Mouse (Mus musculus) midbrain, embryonic 16.5 days (tissue): ENCODE measurements around the gene Pmm2. TPM values are rescaled to one million over a fixed set of nuclear protein-coding genes. Genes with fewer than 3 reads are reported as not detected.

Source experiments
- ATAC-seq: fragments of 200-750 bp; cut with Nextera tagmentation; 2 replicates; pipeline ENCODE4 v1.8.0; 2017; ENCODE audit warnings: moderate TSS enrichment
- H3K27ac ChIP-seq: fragments of 300-500 bp; sonication (generic); 2 replicates; pipeline ENCODE4 v1.5.1; 2014; ENCODE audit warnings: mild to moderate bottlenecking, low read length, mixed read lengths
- H3K27me3 ChIP-seq: fragments of 300-500 bp; sonication (generic); 2 replicates; pipeline ENCODE4 v1.6.1; 2014; ENCODE audit warnings: low read depth, low read length, mixed read lengths; ENCODE audit not compliant: control insufficient read depth, insufficient read depth
- H3K36me3 ChIP-seq: fragments of 300-500 bp; sonication (generic); 2 replicates; pipeline ENCODE4 v1.6.1; 2014; ENCODE audit warnings: mild to moderate bottlenecking, low read length, moderate library complexity, mixed read lengths; ENCODE audit not compliant: control insufficient read depth, insufficient read depth
- H3K4me1 ChIP-seq: fragments of 300-500 bp; sonication (generic); 2 replicates; pipeline ENCODE4 v1.6.1; 2014; ENCODE audit warnings: mild to moderate bottlenecking, low read length, mixed read lengths; ENCODE audit not compliant: control insufficient read depth, insufficient read depth
- H3K4me2 ChIP-seq: fragments of 300-500 bp; sonication (generic); 2 replicates; pipeline ENCODE4 v1.6.1; 2014; ENCODE audit warnings: mild to moderate bottlenecking, low read length, mixed read lengths
- H3K4me3 ChIP-seq: fragments of 300-500 bp; sonication (generic); 2 replicates; pipeline ENCODE4 v1.5.1; 2014; ENCODE audit warnings: low read depth, mild to moderate bottlenecking, low read length, moderate library complexity, mixed read lengths
- H3K9ac ChIP-seq: fragments of 300-500 bp; sonication (generic); 2 replicates; pipeline ENCODE4 v1.6.1; 2014; ENCODE audit warnings: low read depth, low read length, mixed read lengths
- H3K9me3 ChIP-seq: fragments of 300-500 bp; sonication (generic); replicated peaks from 2 replicates; pipeline ENCODE4 v1.6.1; 2014; ENCODE audit warnings: mild to moderate bottlenecking, low read length, mixed read lengths; ENCODE audit not compliant: control insufficient read depth, poor library complexity, severe bottlenecking
- WGBS: fragments of 180-500 bp; shearing (Covaris S2); extraction: QIAGEN DNeasy Blood & Tissue Kit; methylation state at CpG from one replicate; pipeline ENCODE4 v1.1.7; 2014; 5-methylcytosine and 5-hydroxymethylcytosine counted together
- polyA plus RNA-seq: library from polyadenylated mRNA; unstranded; fragments of >200 nt; fragmentation: Nextera tagmentation; extraction: Ambion mirVana; gene quantifications from 2 replicates; pipeline ENCODE4 v1.2.1, GENCODE M21; 2015

Pmm2 gene
- 33.7 and 41.0 TPM in 2 replicates for polyA plus RNA-seq

DNA sequence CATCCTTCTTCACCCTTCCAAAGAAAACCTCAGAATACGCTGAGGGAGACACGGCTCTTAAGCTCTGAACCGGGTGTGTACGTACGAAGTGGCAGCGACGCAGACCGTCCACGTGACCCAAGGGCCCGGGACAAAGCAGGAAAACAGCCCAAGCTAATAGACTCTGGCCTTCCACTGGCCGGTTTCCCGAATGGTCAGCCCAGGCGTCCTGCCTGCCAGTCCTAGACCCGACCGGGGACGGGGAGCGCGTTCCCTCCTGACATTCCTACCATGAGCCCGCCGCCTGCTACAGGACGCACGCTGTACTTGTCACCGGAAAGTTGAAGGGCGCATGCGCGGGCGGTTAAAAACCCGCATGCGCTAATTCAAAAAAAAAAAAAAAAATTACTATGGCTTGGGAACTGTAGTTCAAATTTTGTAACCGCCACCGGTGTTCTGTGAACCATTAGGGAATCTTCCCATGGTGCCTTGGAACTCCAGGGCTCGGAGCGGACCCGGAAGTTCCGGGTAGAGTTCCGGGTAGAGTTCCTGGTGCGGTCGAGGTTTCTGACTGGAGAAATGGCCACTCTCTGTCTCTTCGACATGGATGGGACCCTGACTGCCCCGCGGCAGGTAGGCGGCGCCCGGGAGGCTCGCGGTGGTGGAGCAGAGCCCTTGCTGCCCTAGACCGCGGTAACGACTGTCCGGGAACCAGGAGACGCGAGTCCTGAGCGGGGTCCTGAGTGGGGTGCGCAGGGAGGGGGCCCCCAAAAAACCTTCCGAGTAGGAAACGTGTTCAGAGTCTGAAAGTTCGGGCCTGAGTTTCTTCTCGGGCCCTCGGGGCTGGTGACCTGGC is at the start of gene Pmm2, which contains the start of gene Tmem186:
TSS of gene Pmm2 (plus strand) at position 458 of the 835 bp plus-strand sequence.
TSS of gene Tmem186 (minus strand) at position 496 of the 835 bp plus-strand sequence.
- Histone ChIP-seq H3K4me2 (peak within 1 kb of the TSS; percentile 89), H3K4me1 (peaks cover 16% of the 10 kb centered on the region), H3K9ac (peak within 1 kb of the TSS; percentile 69), H3K4me3 (peak within 1 kb of the TSS; percentile 63), H3K36me3 (peaks cover 2% of the 10 kb centered on the region; the same call in 1 of the 2 replicates), H3K27ac (peak within 1 kb of the TSS; percentile 72), H3K9me3 (no peaks in the 10 kb centered on the region), H3K27me3 (no peaks in the 10 kb centered on the region)
- under 1% methylated on average over 59 of the region's 59 CpGs for WGBS
- ATAC-seq: peak; percentile 95

DNA sequence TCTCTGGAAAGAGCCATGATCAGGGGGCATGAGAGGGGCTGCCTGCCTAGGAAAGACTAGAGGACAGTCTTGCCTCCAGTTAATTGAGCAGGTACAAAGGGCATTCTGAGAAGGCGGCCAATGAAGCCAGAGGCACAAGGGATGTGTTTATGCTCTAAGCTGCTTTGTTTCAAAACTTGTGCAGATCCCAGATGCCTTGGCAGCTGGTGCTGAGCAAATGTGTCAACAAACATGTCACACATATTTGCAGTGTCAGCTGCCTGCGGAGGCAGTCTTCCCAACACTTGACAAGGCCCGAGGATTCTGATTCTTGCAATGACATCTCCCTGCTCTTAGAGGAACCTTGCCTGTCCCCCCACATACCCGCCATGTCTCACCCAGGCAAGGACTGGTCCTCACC is 42.1 kb upstream of the Pmm2 start:
- H3K4me3 ChIP-seq: no peak overlapping the region
- 81% methylated on average over 4 of the region's 4 CpGs for whole genome bisulfite sequencing
- no peaks in the 10 kb centered on the region for H3K4me1 ChIP-seq
- H3K9ac ChIP-seq: no peak overlapping the region
- ATAC-seq: no peak
- 0 out of 2 replicates have a peak, but pooled peaks cover 2% of the 10 kb centered on the region for H3K36me3 ChIP-seq
- no peaks in the 10 kb centered on the region for H3K27me3 ChIP-seq
- H3K9me3 ChIP-seq: no peaks in the 10 kb centered on the region
- no peak overlapping the region for H3K27ac ChIP-seq
- no peak overlapping the region for H3K4me2 ChIP-seq

DNA sequence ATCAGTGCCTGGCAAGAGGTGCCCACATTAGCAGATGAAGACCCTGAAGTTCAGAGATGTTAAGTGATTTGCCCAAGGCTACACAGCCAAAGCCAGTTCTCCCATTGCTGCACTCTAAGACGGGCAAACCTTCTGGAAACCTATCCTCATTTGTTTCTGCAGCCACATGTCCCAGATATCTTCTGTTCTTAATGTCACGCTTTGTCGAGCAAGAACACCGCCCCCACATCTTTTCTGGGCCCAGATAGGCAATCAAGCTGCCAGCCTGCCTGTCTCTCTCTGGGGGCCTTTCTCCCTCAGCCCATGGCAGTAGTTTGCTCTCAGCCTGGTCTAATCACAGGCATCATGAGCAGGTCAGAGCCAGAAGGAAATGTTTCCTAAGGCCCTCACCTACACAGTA is 41.1 kb upstream of the Pmm2 start:
- no peak for ATAC-seq
- H3K4me2 ChIP-seq: no peak overlapping the region
- no peaks in the 10 kb centered on the region for H3K9me3 ChIP-seq
- 60% methylated on average over 4 of the region's 4 CpGs for WGBS
- no peaks in the 10 kb centered on the region for H3K4me1 ChIP-seq
- H3K4me3 ChIP-seq: no peak overlapping the region
- H3K36me3 ChIP-seq: 0 out of 2 replicates have a peak, but pooled peaks cover 2% of the 10 kb centered on the region
- no peak overlapping the region for H3K9ac ChIP-seq
- H3K27me3 ChIP-seq: no peaks in the 10 kb centered on the region
- no peak overlapping the region for H3K27ac ChIP-seq

DNA sequence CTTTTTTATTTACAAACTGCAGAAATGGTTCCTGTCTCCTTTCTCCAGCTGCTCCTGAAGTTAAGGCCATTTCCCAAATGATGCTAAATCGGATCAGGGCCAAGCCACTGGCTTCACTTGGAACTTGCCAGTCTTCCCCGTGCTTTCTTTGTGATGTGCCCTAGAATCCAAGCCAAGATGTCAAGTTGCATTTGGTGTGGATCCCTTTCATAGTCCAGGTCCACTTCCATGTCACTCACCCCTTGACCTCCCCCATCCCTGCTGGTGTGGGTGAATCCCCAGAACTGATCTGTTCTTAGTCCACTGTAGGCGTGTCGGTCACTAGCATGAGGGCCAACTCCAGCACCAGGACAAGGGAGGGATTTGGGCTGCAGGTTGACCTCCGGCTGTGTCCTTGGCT is 40.0 kb upstream of the Pmm2 start:
- H3K27me3 ChIP-seq: no peaks in the 10 kb centered on the region
- H3K4me1 ChIP-seq: no peaks in the 10 kb centered on the region
- H3K4me3 ChIP-seq: no peak overlapping the region
- peaks cover 4% of the 10 kb centered on the region; the same call in 1 of the 2 replicates for H3K36me3 ChIP-seq
- 87% methylated on average over 5 of the region's 5 CpGs for WGBS
- no peaks in the 10 kb centered on the region for H3K9me3 ChIP-seq
- ATAC-seq: no peak
- no peak overlapping the region for H3K4me2 ChIP-seq
- no peak overlapping the region for H3K27ac ChIP-seq
- H3K9ac ChIP-seq: no peak overlapping the region

DNA sequence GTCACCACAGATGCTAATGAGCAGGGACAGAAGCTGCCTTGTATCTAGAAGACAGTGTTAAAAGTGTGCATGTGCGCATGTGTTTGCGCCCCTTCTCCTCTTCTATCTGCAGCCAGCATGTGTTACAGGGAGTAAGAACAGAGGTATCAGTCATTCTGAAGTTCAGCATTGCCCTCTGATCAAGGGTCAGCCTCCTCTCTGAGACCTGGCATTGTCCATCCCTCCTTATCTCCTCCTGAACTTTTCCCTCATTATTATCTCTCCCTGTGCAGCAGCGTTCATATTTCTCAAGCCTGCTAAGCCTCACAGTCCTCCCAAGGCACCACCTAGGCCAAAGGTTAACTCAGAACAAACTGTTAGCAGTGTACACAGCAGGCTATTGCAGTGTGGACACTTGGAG is 33.7 kb upstream of the Pmm2 start:
- 86% methylated on average over 3 of the region's 3 CpGs for WGBS
- H3K36me3 ChIP-seq: peaks cover 8% of the 10 kb centered on the region
- H3K9me3 ChIP-seq: no peaks in the 10 kb centered on the region
- H3K4me2 ChIP-seq: no peak overlapping the region
- H3K9ac ChIP-seq: no peak overlapping the region
- no peak for ATAC-seq
- H3K4me3 ChIP-seq: no peak overlapping the region
- no peaks in the 10 kb centered on the region for H3K4me1 ChIP-seq
- H3K27ac ChIP-seq: no peak overlapping the region
- H3K27me3 ChIP-seq: no peaks in the 10 kb centered on the region

DNA sequence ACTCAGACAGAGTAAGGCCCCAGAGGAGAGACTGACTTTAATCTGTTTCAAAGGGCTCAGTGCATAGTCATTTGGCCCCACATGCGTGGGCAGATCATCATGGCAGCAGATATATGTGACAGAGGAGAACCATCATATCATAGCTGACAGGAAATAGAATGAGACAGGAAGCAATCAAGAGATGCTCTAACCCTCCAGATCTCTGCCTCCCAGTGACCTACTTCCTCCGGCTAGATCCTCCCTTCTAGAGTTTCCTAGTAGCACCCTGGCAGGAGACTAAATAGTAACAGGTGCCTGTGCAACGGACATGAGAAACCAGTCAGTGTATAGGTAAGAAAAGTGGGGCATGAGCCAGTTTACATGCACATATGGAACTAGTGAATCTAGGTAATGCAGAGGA is 27.1 kb upstream of the Pmm2 start:
- H3K9ac ChIP-seq: no peak overlapping the region
- H3K4me1 ChIP-seq: no peaks in the 10 kb centered on the region
- WGBS: 84% methylated on average over 3 of the region's 3 CpGs
- H3K27ac ChIP-seq: no peak overlapping the region
- no peaks in the 10 kb centered on the region for H3K9me3 ChIP-seq
- no peak overlapping the region for H3K4me2 ChIP-seq
- H3K4me3 ChIP-seq: no peak overlapping the region
- no peaks in the 10 kb centered on the region for H3K27me3 ChIP-seq
- ATAC-seq: no peak
- peaks cover 7% of the 10 kb centered on the region; the same call in 1 of the 2 replicates for H3K36me3 ChIP-seq

DNA sequence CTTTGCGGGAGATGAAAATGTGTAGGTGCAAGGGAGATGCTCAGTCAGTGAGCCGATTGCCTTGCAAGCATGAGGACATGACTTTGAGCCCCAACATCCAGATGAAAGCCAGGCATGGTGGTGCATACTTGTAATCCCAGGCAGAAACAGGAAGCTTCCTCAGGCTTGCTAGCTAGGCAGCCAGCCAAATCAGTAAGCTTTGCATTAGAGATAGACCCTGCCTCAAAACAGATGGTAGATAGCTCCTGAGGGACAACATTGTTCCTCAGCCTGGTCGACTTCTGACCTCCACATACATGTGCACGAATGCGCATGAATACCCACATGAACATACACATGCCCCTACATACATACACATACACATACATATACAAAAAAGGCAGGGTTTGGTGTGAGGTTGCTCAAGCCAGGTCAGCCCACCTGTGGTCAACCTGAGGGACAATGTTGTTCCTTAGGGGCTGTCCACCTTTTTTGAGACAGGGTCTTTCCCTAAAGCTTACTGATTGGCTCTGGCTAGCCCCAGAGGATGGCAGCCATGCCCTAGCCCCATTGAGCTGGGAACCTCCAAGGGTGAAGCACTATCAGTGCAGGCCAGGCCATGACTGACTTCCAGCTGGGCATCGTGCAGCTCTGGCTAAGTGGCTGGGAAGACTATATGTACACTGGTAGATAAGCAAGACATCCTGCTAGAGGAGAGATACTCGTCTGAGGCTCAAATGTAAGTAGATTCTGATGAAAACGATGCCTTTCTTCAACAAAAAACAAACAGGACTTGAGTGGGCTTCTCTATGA is 25.1 kb upstream of the Pmm2 start:
- 92% methylated on average over 8 of the region's 8 CpGs for WGBS

DNA sequence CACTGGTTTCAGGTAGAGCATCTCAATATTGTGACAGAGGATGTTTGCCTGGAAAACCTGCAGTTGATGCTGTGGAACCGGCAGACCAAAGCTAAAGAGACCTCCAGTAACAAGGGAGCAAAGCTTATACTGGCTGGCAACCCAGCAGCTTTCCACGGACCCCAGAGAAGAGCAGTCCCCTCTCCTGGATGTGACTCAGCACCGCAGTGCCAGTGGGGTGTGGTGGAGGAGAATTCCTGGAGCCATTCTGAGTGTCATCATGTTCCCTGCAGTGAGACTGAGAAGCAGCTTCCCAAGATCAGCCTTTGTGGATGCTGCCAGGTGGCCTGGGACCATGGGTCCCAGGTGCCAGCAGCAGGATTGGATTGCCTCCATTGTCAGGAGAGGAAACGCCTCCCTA is 24.4 kb upstream of the Pmm2 start:
- no peak for ATAC-seq
- no peak overlapping the region for H3K4me2 ChIP-seq
- no peak overlapping the region for H3K4me3 ChIP-seq
- H3K27me3 ChIP-seq: no peaks in the 10 kb centered on the region
- H3K36me3 ChIP-seq: peaks cover 5% of the 10 kb centered on the region; the same call in 1 of the 2 replicates
- H3K9ac ChIP-seq: no peak overlapping the region
- WGBS: 83% methylated on average over 4 of the region's 4 CpGs
- H3K9me3 ChIP-seq: no peaks in the 10 kb centered on the region
- H3K27ac ChIP-seq: no peak overlapping the region
- no peaks in the 10 kb centered on the region for H3K4me1 ChIP-seq

More for the DNA sequence above, 25.1 kb upstream of the Pmm2 start:
- Histone ChIP-seq H3K27me3 (no peaks in the 10 kb centered on the region), H3K27ac (no peak overlapping the region), H3K9ac (no peak overlapping the region), H3K4me3 (no peak overlapping the region), H3K9me3 (no peaks in the 10 kb centered on the region), H3K36me3 (peaks cover 5% of the 10 kb centered on the region; the same call in 1 of the 2 replicates), H3K4me2 (no peak overlapping the region), H3K4me1 (no peaks in the 10 kb centered on the region)
- no peak for ATAC-seq
